Mouse (Mus musculus) midbrain, embryonic 11.5 days (tissue): Measurements from ENCODE around the gene Sema3a. TPM values are rescaled to one million over a fixed set of nuclear protein-coding genes. Genes with fewer than 3 reads are reported as not detected.

Experiments
- ATAC-seq: fragments of 200-750 bp; cut with Nextera tagmentation; 2 replicates; pipeline ENCODE4 v1.8.0; 2017; ENCODE audit warnings: moderate TSS enrichment, moderate library complexity; ENCODE audit not compliant: low FRiP score
- DNase-seq: peaks from one replicate; pipeline ENCODE4 v3.0.0; 2015; ENCODE audit warnings: low spot score; ENCODE audit errors: missing footprints
- H3K27ac ChIP-seq: fragments of 300-500 bp; sonication (generic); 2 replicates; pipeline ENCODE4 v1.5.1; 2014; ENCODE audit warnings: low read depth, low read length
- H3K27me3 ChIP-seq: fragments of 300-500 bp; sonication (generic); 2 replicates; pipeline ENCODE4 v1.6.1; 2014; ENCODE audit warnings: mild to moderate bottlenecking, low read length, moderate library complexity, mixed read lengths; ENCODE audit not compliant: control insufficient read depth, insufficient read depth
- H3K36me3 ChIP-seq: fragments of 300-500 bp; sonication (generic); 2 replicates; pipeline ENCODE4 v1.6.1; 2014; ENCODE audit warnings: mild to moderate bottlenecking, low read length, moderate library complexity, mixed read lengths; ENCODE audit not compliant: control insufficient read depth, insufficient read depth
- H3K4me1 ChIP-seq: fragments of 300-500 bp; sonication (generic); 2 replicates; pipeline ENCODE4 v1.6.1; 2014; ENCODE audit warnings: low read length; ENCODE audit not compliant: control insufficient read depth, insufficient read depth
- H3K4me2 ChIP-seq: fragments of 300-500 bp; sonication (generic); 2 replicates; pipeline ENCODE4 v1.6.1; 2014; ENCODE audit warnings: mild to moderate bottlenecking, moderate library complexity
- H3K4me3 ChIP-seq: fragments of 300-500 bp; sonication (generic); 2 replicates; pipeline ENCODE4 v1.5.1; 2014; ENCODE audit warnings: low read depth, low read length
- H3K9ac ChIP-seq: fragments of 300-500 bp; sonication (generic); 2 replicates; pipeline ENCODE4 v1.6.1; 2014; ENCODE audit warnings: low read length
- H3K9me3 ChIP-seq: fragments of 300-500 bp; sonication (generic); 2 replicates; pipeline ENCODE4 v1.6.1; 2016; ENCODE audit warnings: low read length; ENCODE audit not compliant: control insufficient read depth
- WGBS: fragments of 180-500 bp; shearing (Covaris S2); extraction: QIAGEN DNeasy Blood & Tissue Kit; methylation state at CpG from one replicate; pipeline ENCODE4 v1.1.7; 2014; 5-methylcytosine and 5-hydroxymethylcytosine counted together
- polyA plus RNA-seq: library from polyadenylated mRNA; unstranded; fragments of >200 nt; fragmentation: Nextera tagmentation; extraction: Ambion mirVana; gene quantifications from 2 replicates; pipeline ENCODE4 v1.2.1, GENCODE M21; 2014

Sema3a gene
- polyA plus RNA-seq, 1 experiment from 2014 or later, result 10.4 TPM

GRCm38 (mm10) chr5:13527037-13527464 is 401.8 kb downstream of the Sema3a start:
- Histone ChIP-seq H3K27me3 (peaks cover 62% of the 10 kb centered on the region), H3K36me3 (no peaks in the 10 kb centered on the region), H3K4me2 (no peak overlapping the region), H3K27ac (no peak overlapping the region), H3K4me1 (no peaks in the 10 kb centered on the region), H3K4me3 (no peak overlapping the region), H3K9me3 (no peaks in the 10 kb centered on the region), H3K9ac (no peak overlapping the region)
- 12% methylated on average over 7 of the region's 7 CpGs for WGBS
- no peak for DNase-seq
- ATAC-seq, result no peak

- H3K9ac ChIP-seq, result no peak overlapping the region
- ATAC-seq, result peak; percentile 97
- no peaks in the 10 kb centered on the region for H3K36me3 ChIP-seq
- H3K4me3 ChIP-seq, result no peak overlapping the region
- H3K27ac ChIP-seq, result no peak overlapping the region
- H3K4me1 ChIP-seq, result no peaks in the 10 kb centered on the region
- peaks cover 56% of the 10 kb centered on the region for H3K27me3 ChIP-seq
- H3K4me2 ChIP-seq, result no peak overlapping the region
- 4% methylated on average over 4 of the region's 4 CpGs for WGBS
- peak; percentile 97 for DNase-seq
- no peaks in the 10 kb centered on the region for H3K9me3 ChIP-seq
These were observed 404.0 kb downstream of the Sema3a start for GRCm38 (mm10) chr5:13529226-13529625.

GRCm38 (mm10) chr5:13547472-13548209 is 422.4 kb downstream of the Sema3a start:
- H3K4me1 ChIP-seq, result peaks cover 7% of the 10 kb centered on the region
- H3K27ac ChIP-seq, result no peak overlapping the region
- no peaks in the 10 kb centered on the region for H3K36me3 ChIP-seq
- H3K4me2 ChIP-seq, result no peak overlapping the region
- H3K9me3 ChIP-seq, result peaks cover 4% of the 10 kb centered on the region; the same call in 1 of the 2 replicates
- ATAC-seq (peak; percentile 48), DNase-seq (no peak)
- peaks cover 78% of the 10 kb centered on the region for H3K27me3 ChIP-seq
- no peak overlapping the region for H3K9ac ChIP-seq
- WGBS, result 3% methylated on average over 2 of the region's 2 CpGs
- H3K4me3 ChIP-seq, result no peak overlapping the region

GRCm38 (mm10) chr5:13548210-13548554 is 423.0 kb downstream of the Sema3a start:
- peaks cover 4% of the 10 kb centered on the region; the same call in 1 of the 2 replicates for H3K9me3 ChIP-seq
- DNase-seq (no peak), ATAC-seq (no peak)
- peaks cover 73% of the 10 kb centered on the region for H3K27me3 ChIP-seq
- 40% methylated on average over 1 of the region's 1 CpGs for WGBS
- no peaks in the 10 kb centered on the region for H3K36me3 ChIP-seq
- no peak overlapping the region for H3K9ac ChIP-seq
- H3K4me3 ChIP-seq, result no peak overlapping the region
- no peak overlapping the region for H3K27ac ChIP-seq
- H3K4me2 ChIP-seq, result no peak overlapping the region
- peaks cover 7% of the 10 kb centered on the region for H3K4me1 ChIP-seq

- 79% methylated on average over 5 of the region's 5 CpGs for WGBS
- Histone ChIP-seq H3K4me1 (peaks cover 7% of the 10 kb centered on the region), H3K4me3 (no peak overlapping the region), H3K9ac (no peak overlapping the region), H3K27ac (no peak overlapping the region), H3K9me3 (peaks cover 4% of the 10 kb centered on the region; the same call in 1 of the 2 replicates), H3K27me3 (peaks cover 77% of the 10 kb centered on the region), H3K36me3 (no peaks in the 10 kb centered on the region), H3K4me2 (no peak overlapping the region)
- ATAC-seq, result no peak
- DNase-seq, result no peak
These were observed 423.9 kb downstream of the Sema3a start for GRCm38 (mm10) chr5:13549080-13549479.

- Histone ChIP-seq H3K4me3 (no peak overlapping the region), H3K9me3 (peaks cover 4% of the 10 kb centered on the region; the same call in 1 of the 2 replicates), H3K4me2 (no peak overlapping the region), H3K36me3 (no peaks in the 10 kb centered on the region), H3K4me1 (peaks cover 7% of the 10 kb centered on the region), H3K27me3 (peaks cover 67% of the 10 kb centered on the region), H3K27ac (no peak overlapping the region), H3K9ac (no peak overlapping the region)
- ATAC-seq (no peak), DNase-seq (no peak)
- WGBS, result 33% methylated on average over 1 of the region's 1 CpGs
These were observed 425.7 kb downstream of the Sema3a start for GRCm38 (mm10) chr5:13550953-13551352.

- no peak overlapping the region for H3K4me3 ChIP-seq
- H3K27me3 ChIP-seq, result peaks cover 25% of the 10 kb centered on the region
- DNase-seq (peak; percentile 66), ATAC-seq (no peak)
- no peaks in the 10 kb centered on the region for H3K9me3 ChIP-seq
- H3K4me1 ChIP-seq, result no peaks in the 10 kb centered on the region
- 33% methylated on average over 4 of the region's 4 CpGs for WGBS
- no peaks in the 10 kb centered on the region for H3K36me3 ChIP-seq
- H3K27ac ChIP-seq, result no peak overlapping the region
- H3K4me2 ChIP-seq, result no peak overlapping the region
- H3K9ac ChIP-seq, result no peak overlapping the region
These were observed 432.0 kb downstream of the Sema3a start for GRCm38 (mm10) chr5:13557257-13557656.

- Histone ChIP-seq H3K36me3 (no peaks in the 10 kb centered on the region), H3K9me3 (no peaks in the 10 kb centered on the region), H3K27ac (no peak overlapping the region), H3K4me2 (no peak overlapping the region), H3K27me3 (no peaks in the 10 kb centered on the region), H3K4me3 (no peak overlapping the region), H3K4me1 (no peaks in the 10 kb centered on the region), H3K9ac (no peak overlapping the region)
- 79% methylated on average over 3 of the region's 3 CpGs for WGBS
- ATAC-seq (no peak), DNase-seq (no peak)
These were observed 448.7 kb downstream of the Sema3a start for GRCm38 (mm10) chr5:13573867-13574266.

GRCm38 (mm10) chr5:13579123-13579522 is 453.9 kb downstream of the Sema3a start:
- Histone ChIP-seq H3K4me3 (no peak overlapping the region), H3K4me1 (no peaks in the 10 kb centered on the region), H3K9me3 (no peaks in the 10 kb centered on the region), H3K27me3 (peaks cover 2% of the 10 kb centered on the region; the same call in 1 of the 2 replicates), H3K4me2 (no peak overlapping the region), H3K36me3 (no peaks in the 10 kb centered on the region), H3K9ac (no peak overlapping the region), H3K27ac (no peak overlapping the region)
- 48% methylated on average over 2 of the region's 2 CpGs for whole genome bisulfite sequencing
- DNase-seq (no peak), ATAC-seq (no peak)
